ENCODE assay signal across 8 mouse cellular contexts in genomic region chr14:59626711-59627110, GRCm38 (mm10). TPM values are rescaled to one million over a fixed set of nuclear protein-coding genes. Genes with fewer than 3 reads are reported as not detected.
DNase-seq lines count a peak whose midpoint lies in the region.

No protein-coding gene starts in this region.

- WGBS in embryonic facial prominence, embryonic 10.5 days: 8% methylated on average over 8 of the region's 8 CpGs

- peaks cover 50% of the 10 kb centered on the region for H3K4me1 ChIP-seq in embryonic facial prominence, embryonic 10.5 days

- H3K27ac ChIP-seq in embryonic facial prominence, embryonic 10.5 days (replicated peaks): peak overlapping the region; percentile 92

- peaks cover 24% of the 10 kb centered on the region for H3K36me3 ChIP-seq in embryonic facial prominence, embryonic 10.5 days (replicated peaks)

- H3K27me3 ChIP-seq in embryonic facial prominence, embryonic 10.5 days (replicated peaks; ENCODE audit: low read depth, poor library complexity, severe bottlenecking): peaks cover 67% of the 10 kb centered on the region

- H3K9me3 ChIP-seq in embryonic facial prominence, embryonic 10.5 days: no peaks in the 10 kb centered on the region

- DNase-seq in cerebellum, postnatal 10 days: peak; percentile 52 to 53
- DNase-seq in cerebellum, adult 9-10 months: no peak
- DNase-seq in embryonic facial prominence, embryonic 10.5 days (ENCODE audit: low spot score): no peak
- peak; percentile 16 for DNase-seq in kidney, adult 11 months
- DNase-seq in lung, postnatal 36 days: peak; percentile 41
- no peak for DNase-seq in frontal cortex, postnatal 25 days (ENCODE audit: low spot score in 2 of 2)
- no peak for DNase-seq in testis, postnatal 14 days (ENCODE audit: low spot score)
- no peak for DNase-seq in adrenal gland, adult 2 months

- peak overlapping the region; percentile 82 for H3K4me3 ChIP-seq in embryonic facial prominence, embryonic 10.5 days

RNA-seq across cellular contexts. Expression of gene Shisa2, which starts 1.6 kb away (rescaled TPM):
- polyA plus RNA-seq in embryonic facial prominence, embryonic 10.5 days (2016; fragmentation: Nextera tagmentation; extraction: Ambion mirVana): 26.1 and 29.8 TPM in 2 replicates
- 1 to 10 TPM in 1 of 2 experiments, under 1 TPM in 1; 0.72 to 1.3 TPM for total RNA-seq in adrenal gland, adult 2 months (2021)
- 3.4 and 3.9 TPM in 2 replicates for polyA plus RNA-seq in adrenal gland, adult 2 months (2012; rRNA removed)

RNA-seq across cellular contexts. Expression of gene Cdadc1, which starts 29.0 kb away (rescaled TPM):
- polyA plus RNA-seq in embryonic facial prominence, embryonic 10.5 days (2016; fragmentation: Nextera tagmentation; extraction: Ambion mirVana): 24.7 and 28.9 TPM in 2 replicates
- total RNA-seq in adrenal gland, adult 2 months (2021): 10 to 100 TPM; 55.9 to 68.2 TPM
- 2.2 and 3.7 TPM in 2 replicates for polyA plus RNA-seq in adrenal gland, adult 2 months (2012; rRNA removed)

Comparison
In these comparisons a context has a peak if more than half of its experiments do, and no peak if none do; other contexts are left out.
1. DNase-seq: peak in cerebellum, postnatal 10 days (2 of 2), kidney, adult 11 months (single experiment) and lung, postnatal 36 days (single experiment); none in cerebellum, adult 9-10 months (single experiment), embryonic facial prominence, embryonic 10.5 days (single experiment), frontal cortex, postnatal 25 days (0 of 2), testis, postnatal 14 days (single experiment) and adrenal gland, adult 2 months (single experiment).